Mouse (Mus musculus) liver, embryonic 11.5 days (tissue): ENCODE data around the gene Pde4b. TPM values are rescaled to one million over a fixed set of nuclear protein-coding genes. Genes with fewer than 3 reads are reported as not detected.

Experiments
- ATAC-seq: fragments of 200-750 bp; cut with Nextera tagmentation; replicated peaks from 2 replicates; pipeline ENCODE4 v1.8.0; 2017; ENCODE audit warnings: moderate number of reproducible peaks, mild to moderate bottlenecking, moderate TSS enrichment, moderate library complexity; ENCODE audit not compliant: low FRiP score
- DNase-seq: peaks from one replicate; pipeline ENCODE4 v3.0.0-alpha.2; 2017; ENCODE audit warnings: low spot score
- H3K27ac ChIP-seq: fragments of 300-500 bp; sonication (generic); 2 replicates; pipeline ENCODE4 v1.5.1; 2014; ENCODE audit warnings: mild to moderate bottlenecking, low read depth, low read length, control low read depth
- H3K27me3 ChIP-seq: fragments of 300-500 bp; sonication (generic); replicated peaks from 2 replicates; pipeline ENCODE4 v1.6.1; 2014; ENCODE audit warnings: low read length, mixed read lengths; ENCODE audit not compliant: control insufficient read depth, insufficient read depth
- H3K36me3 ChIP-seq: fragments of 300-500 bp; sonication (generic); 2 replicates; pipeline ENCODE4 v1.6.1; 2014; ENCODE audit warnings: mild to moderate bottlenecking, low read length, moderate library complexity, mixed read lengths; ENCODE audit not compliant: control insufficient read depth, insufficient read depth
- H3K4me1 ChIP-seq: fragments of 300-500 bp; sonication (generic); replicated peaks from 2 replicates; pipeline ENCODE4 v1.6.1; 2014; ENCODE audit warnings: low read length, mixed read lengths; ENCODE audit not compliant: control insufficient read depth, insufficient read depth
- H3K4me2 ChIP-seq: fragments of 300-500 bp; sonication (generic); 2 replicates; pipeline ENCODE4 v1.6.1; 2014; ENCODE audit warnings: mild to moderate bottlenecking, control low read depth, moderate library complexity
- H3K4me3 ChIP-seq: fragments of 300-500 bp; sonication (generic); 2 replicates; pipeline ENCODE4 v1.5.1; 2014; ENCODE audit warnings: low read depth, low read length, control low read depth
- H3K9ac ChIP-seq: fragments of 300-500 bp; sonication (generic); 2 replicates; pipeline ENCODE4 v1.6.1; 2014; ENCODE audit warnings: low read depth, low read length, control low read depth
- H3K9me3 ChIP-seq: fragments of 300-500 bp; sonication (generic); 2 replicates; pipeline ENCODE4 v1.6.1; 2016; ENCODE audit warnings: low read length, inconsistent platforms, mixed read lengths; ENCODE audit not compliant: control insufficient read depth
- WGBS: fragments of 180-500 bp; shearing (Covaris S2); extraction: QIAGEN DNeasy Blood & Tissue Kit; methylation state at CpG from one replicate; pipeline ENCODE4 v1.1.7; 2014; 5-methylcytosine and 5-hydroxymethylcytosine counted together
- polyA plus RNA-seq: library from polyadenylated mRNA; unstranded; fragments of >200 nt; fragmentation: Nextera tagmentation; extraction: Ambion mirVana; gene quantifications from 2 replicates; pipeline ENCODE4 v1.2.1, GENCODE M21; 2014

The Pde4b gene
- polyA plus RNA-seq, 1 experiment from 2014 or later, result 9.2 TPM

DNA sequence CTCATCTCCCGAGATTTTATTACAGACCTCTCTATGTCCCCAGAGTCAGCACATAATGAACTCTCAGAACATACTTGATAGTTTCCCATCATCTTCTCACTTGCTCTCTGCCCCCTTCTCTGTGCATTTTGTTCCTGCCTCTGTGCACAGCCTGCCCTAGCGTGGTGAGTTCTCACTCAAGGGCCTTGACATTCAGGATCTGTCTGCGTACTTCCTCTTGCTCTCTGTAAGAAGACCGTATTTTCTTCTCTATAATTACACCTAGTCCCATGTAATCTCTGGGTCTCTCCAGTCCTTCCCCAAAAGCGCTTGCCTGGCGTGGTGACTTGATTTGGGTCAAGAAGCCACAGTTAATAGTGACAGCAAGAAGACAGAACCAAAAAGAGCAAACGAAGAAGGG is 568.0 kb downstream of the Pde4b start:
- DNase-seq, result no peak
- no peak overlapping the region for H3K4me3 ChIP-seq
- WGBS, result 65% methylated on average over 7 of the region's 7 CpGs
- no peaks in the 10 kb centered on the region for H3K36me3 ChIP-seq
- H3K9ac ChIP-seq, result no peak overlapping the region
- no peak for ATAC-seq
- H3K27ac ChIP-seq, result no peak overlapping the region
- H3K4me2 ChIP-seq, result no peak overlapping the region
- H3K27me3 ChIP-seq, result no peaks in the 10 kb centered on the region
- H3K4me1 ChIP-seq, result no peaks in the 10 kb centered on the region
- H3K9me3 ChIP-seq, result no peaks in the 10 kb centered on the region

DNA sequence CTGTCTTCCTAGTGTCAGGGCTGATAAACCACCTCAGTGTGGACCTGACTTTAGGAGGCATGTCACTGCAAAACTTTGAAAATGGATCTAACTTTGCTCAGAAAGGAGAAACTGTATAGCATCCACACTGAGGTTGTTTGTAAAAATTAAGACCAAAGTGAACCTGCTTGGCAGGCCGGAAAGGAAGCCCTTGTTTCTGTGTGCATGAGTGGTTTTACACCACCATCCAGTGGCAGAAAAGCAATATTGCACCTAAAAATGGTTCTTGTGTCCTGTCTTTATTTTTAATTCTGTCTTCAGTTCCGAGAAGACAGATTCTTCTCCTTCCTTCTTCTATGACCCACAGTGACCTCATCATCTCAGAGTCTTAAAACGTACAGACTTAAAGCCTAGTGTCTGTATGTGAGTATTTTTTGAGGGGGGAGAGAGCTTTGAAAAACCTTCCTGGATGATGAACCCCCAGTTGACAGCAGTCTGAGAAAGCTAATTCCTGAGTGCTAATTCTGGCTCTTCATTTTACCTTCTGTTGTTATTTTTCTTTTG is 569.2 kb downstream of the Pde4b start:
- H3K4me3 ChIP-seq, result no peak overlapping the region
- 11% methylated on average over 3 of the region's 3 CpGs for WGBS
- H3K27ac ChIP-seq, result no peak overlapping the region
- no peaks in the 10 kb centered on the region for H3K4me1 ChIP-seq
- no peak overlapping the region for H3K4me2 ChIP-seq
- no peak overlapping the region for H3K9ac ChIP-seq
- no peak for DNase-seq
- no peak for ATAC-seq
- H3K36me3 ChIP-seq, result no peaks in the 10 kb centered on the region
- H3K27me3 ChIP-seq, result no peaks in the 10 kb centered on the region
- H3K9me3 ChIP-seq, result no peaks in the 10 kb centered on the region

Other genes starting within 250 kb of the Pde4b start
- not detected in 2 replicates for gene B020004J07Rik, start 243.5 kb upstream of the Pde4b start, polyA plus RNA-seq
- not detected in 2 replicates for gene C130073F10Rik, start 193.8 kb upstream of the Pde4b start, polyA plus RNA-seq
- gene Gm12800, start 178.4 kb upstream of the Pde4b start, polyA plus RNA-seq, result not detected in 2 replicates
- not detected in 2 replicates for gene Gm12794, start 147.1 kb upstream of the Pde4b start, polyA plus RNA-seq
- not detected in 2 replicates for gene Gm12790, start 106.5 kb upstream of the Pde4b start, polyA plus RNA-seq
- gene Gm12789, start 100.9 kb upstream of the Pde4b start, polyA plus RNA-seq, result not detected in 2 replicates